Mouse (Mus musculus) lung, postnatal 4 days (tissue): ENCODE data around the gene Rims1.

Experiments used
- DNase-seq, 2 experiments: peaks; one replicate each; pipeline ENCODE4 v3.0.0; 2021

Rims1 gene

DNA sequence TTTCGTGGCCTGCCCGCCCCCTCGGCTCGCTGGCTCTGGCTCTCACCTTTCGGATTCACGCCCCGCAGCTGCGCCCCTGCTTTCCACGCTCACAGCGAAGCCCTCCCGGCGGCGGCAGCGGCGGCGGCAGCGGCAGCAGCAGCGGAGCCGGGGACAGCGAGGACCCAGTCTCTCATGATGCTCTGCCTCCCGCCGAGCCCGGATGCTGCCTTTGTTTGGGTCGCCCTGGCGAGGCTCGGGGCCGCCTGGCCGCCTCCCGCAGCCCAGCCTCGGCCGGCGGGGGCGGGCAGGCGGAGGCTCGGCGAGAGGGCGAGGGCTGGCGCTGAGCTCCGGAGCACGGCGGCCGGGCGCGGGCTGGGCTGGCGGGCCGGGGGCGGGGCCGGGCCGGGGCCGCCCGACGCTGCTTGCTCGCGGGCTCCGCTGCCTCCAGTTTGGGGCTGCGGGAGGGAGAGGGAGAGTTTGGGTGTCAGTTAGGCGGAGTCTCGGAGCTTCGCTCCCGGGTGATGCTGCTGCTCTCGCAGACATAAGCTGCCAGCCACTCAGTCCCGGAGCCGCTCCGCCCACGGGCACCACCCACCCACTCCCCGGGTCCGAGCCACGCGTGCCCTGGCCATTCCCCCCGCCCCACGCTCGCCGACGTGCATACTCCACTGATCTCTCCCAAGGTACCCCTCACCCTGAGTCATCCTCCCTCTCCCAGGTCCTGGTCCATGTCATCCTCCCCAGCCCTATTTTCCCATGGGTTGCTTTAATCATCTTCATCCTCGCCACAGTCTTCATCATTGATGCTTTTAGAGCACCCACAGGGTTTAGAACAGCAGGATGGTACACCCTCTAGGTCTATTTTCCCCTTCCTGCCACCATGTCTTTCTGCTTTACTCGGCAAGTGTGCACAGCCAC, at the start of gene Rims1:
Rims1 (minus strand) TSS at position 269 of the 900 bp plus-strand sequence.
- peak; percentile 44 to 67 for DNase-seq

DNA sequence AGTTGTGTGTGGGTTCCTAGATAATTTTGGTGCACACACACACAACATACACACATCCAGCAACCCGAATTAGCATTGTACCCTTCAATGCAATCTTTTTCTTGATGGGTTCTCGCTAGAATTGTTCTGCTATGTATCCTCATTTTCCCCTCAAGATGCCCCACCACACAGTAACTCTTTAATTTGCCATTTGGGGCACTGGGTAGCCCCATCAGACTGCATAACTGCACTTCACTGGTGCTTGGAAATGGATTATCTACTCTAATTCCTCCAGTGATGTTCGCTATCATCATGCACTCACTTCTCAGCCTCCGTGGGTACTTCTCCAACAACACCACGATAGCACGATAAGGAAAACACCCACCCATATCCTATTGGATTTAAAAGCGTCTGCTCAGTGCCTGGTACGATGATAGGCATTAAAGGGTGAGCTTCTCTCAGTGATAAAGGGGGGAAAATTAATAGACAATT, 867 bp upstream of the Rims1 start:
- no peak for DNase-seq

DNA sequence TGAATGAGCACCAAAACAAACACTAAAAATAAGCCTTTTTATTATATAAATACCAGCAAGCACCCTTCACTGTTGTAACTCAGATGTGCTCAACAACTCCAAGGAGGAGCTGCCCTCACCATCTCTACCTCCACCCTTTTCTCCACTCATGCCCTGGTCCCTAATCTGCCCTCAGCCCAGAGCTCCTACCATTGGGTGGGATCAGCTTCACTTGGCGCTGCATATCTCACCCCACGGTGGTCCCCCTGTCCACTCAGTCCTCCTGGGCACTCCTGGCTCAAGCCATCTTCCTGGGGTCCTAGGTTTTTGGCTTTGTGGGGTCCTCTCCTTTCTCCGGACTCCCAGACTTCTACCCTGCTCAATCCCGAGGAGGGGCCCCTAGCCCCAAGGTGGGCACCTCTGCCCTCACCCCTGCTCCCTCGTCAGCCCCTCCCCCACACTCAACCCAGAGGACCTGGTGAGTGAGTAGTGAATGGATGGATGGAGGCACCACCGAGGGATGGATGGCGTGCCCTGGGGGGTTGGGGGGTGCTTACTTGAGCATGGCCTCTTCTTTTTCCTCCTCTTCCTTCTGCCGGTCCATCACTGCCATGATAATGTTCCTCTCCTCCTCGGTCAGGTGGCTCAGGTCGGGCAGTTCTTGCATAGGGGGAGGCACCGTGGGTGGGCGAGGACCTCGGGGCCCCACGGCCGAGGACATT, 619 bp downstream of the Rims1 start:
- peak in 1 of 2 experiments; percentile 24 for DNase-seq

DNA sequence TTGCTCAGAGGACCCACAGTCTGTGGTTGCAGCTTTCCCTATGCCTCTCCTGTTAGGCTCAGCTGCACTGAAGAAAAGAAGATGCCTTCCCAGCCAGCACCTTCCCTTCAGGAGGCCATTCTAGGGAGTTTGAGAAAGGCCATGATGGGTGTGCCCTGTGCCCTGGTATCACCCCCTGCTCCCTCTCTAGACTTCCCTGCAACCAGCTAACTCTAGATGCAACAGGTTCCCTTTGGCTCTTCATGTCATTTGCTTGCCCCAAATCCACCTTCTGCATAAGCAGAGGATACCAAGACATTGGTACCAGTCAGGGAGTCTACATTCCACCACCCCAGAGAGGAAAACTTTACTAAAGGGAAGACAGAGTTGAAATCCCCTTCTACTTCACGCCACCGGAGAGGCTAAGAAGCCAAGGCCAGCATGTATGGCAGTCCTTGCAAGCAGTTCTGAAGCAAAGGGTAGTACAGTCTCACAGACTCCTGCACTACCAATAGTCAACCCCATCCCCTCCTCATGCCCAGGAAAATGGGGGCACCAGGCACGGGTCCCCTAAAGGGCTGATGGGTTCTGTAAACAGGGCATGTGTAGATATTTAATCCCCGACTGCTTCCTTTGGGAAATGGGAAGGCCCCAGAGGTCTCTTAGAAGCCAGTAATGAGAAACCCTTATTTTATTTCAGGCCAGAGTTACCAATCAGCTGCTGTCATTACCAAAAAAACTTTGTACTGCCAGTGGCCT, 1.5 kb downstream of the Rims1 start:
- DNase-seq, result no peak

DNA sequence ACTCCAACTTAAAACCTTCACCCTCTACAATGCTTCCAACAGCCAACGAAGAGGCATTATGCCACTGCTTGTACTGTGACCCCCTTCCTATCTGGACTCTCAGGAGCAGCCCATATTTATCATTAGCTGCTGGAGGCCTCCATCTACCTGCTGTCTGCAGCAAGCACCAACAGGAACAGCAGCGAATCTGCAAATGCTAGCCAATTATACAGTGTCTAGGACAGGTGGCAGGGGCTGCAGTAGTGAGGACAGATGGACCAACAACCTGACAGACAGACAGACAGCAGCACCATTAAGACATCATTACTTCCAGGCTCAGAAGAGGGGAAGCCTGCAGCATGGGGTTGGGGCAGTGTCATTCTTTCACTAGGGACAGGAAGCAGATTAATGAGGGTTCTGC, 2.3 kb downstream of the Rims1 start:
- no peak for DNase-seq

DNA sequence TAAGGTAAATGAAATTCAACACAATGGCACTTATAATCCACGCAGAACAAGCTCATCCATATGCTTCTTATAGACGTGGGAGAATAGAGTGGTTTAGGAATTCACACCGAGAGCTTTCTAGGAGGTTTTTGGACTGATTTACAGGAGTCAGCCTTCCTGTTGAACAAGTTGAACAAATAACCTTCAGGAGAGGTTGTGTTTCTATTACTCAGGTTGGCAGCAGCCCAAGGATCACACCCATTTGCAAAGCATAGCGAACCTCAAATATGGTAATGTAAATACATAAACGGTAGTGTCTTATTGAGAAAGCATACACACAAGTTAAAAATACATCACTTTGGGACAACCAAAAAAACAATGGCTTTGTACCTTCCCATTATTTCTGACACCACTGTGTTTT, 5.5 kb downstream of the Rims1 start:
- no peak for DNase-seq

DNA sequence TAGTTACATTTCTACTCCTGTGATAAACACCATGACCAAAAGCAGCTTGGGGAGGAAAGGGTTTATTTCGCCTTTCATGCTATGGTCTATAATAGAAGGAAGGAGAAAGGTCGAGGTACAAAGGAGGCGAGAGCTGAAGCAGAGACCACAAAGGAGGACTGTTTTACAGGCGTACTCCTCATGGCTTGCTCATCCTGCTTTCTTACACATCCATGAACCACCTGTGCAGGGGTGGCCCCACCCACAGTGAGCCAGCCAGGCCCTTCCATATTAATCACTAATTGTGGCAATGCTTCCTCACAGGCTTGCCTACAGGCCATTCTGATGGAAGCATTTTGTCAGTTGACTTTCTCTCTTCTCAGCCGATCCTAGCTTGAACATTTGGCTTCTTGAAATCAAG, 8.7 kb downstream of the Rims1 start:
- DNase-seq, result no peak

DNA sequence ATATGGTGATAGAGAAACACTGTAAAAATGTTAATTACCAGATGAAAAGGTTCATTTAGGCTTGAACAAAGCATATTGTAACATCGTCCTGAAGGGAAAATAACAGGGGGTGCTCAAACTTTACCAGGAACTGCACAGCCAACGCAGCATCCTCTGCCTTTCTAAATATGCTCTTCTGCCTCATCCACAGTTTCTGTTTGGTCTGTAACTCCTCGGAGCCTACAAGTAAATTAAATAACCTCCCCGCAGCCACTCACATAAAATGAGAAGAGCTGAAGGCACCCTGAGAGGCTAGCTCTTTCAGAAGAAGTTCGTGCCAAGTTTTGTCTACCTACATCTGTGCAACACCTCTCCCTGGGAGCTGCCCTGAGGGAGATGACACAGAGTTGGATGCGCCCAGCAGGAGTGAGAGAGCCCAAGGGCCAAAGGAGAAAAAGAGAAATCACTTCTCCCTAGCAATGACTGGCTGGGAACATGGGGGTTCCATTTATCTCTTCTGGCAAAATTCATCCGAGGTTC, 16.3 kb downstream of the Rims1 start:
- no peak for DNase-seq

DNA sequence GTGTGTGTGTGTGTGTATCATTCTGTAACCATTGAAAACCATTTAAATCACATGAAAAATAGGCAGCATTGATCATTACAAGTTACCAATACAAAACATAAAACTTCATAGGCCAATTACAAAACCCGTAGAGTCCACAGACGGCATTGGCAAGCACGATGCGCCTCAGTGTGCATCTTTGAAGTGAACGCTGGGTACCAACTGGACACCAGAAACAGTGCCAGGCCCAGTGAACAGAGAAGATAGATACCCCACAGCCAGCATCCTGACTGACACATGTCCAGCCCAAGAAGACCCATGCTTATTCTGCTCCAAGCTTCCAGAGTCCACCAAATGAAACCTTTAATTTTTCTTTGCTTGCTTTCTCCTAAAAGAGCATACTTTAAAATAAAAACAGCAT, 18.2 kb downstream of the Rims1 start:
- DNase-seq, result no peak

DNA sequence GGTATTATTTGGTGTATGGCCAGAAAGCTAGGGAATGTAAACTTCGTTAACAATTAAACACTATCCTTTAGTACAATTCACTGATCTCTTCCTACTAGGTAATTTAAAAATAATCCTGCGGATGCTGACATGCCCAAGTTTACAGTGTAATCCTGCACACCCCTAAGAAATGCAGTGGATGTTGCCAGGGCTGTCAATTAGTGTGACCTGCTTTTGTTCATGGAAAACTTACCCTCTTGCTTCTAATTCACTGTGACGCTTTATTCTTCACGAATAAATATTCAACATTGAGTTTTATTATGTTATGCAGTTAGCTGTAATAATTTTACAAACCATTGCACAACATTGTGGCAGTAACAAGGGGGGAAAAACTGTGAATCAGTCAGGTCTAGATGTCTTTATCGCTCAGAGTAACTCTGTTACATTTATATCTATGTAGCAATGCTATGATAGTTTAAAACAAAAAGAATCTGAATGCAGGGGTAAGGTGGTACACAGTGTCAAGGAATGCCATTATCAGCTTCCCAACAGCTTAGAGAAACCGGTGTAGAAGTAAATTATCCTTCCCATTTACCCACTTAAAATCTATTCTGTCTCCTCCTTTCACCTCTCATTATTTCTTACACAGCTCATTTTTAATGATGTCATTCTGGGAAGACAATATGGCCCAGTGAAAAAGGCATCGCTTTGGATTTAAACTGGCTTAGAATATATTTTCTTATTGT, 35.1 kb downstream of the Rims1 start:
- DNase-seq, result no peak

DNA sequence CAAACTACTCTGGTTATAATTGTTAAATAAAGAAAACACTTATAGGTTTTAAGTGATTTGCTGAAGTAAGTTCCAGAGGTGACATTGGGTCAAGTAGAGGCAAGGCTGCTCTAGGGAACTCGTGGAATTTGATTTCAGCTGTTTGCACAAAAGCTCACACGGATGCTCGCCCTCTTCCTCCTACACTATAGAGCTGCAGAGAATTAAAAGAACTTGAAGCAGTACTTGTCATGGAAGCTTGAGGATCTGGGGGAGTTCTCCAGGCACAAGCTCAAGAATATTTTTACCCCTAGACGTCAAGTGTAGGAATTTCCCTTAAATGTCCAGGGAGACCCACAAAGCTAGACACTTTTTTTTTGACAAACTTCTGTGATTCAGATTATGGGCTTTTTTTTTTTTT, 42.4 kb downstream of the Rims1 start:
- DNase-seq, result no peak

DNA sequence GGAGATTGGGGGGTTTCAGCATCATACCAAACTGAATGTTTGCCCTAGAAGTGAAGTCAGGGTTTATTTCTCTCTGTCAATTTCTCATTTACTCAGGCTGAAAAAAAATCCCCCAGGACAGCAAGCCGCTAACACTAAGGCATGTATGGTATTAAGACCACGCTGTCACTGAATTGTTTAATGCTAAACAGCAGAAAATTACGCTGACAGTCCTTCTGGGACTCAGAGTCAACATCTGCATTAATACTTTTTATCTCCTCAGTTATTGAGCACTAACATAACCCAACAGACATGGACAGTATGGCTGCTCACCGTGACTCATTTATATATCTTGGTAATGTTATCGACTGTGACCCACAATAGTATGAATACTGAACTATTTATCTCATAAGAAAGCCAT, 43.0 kb downstream of the Rims1 start:
- DNase-seq, result no peak

DNA sequence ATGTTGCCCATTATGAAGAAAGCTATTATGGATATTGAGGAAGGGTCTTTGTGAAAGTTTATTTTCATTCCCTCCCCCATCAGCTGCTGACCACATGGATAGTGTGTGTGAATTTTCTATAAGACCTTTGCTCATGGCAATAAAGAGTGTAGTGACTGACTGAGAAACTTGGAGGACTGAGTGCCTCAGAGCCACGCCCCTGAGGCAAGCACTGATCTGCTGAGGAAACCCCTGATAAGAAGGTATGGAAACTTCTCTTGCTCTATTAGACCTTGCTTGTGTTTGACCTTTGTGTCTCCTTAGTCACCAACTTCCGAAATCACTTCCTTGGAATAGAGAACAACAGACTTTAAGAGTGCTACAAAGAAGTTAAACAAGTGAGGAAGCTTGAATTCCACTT, 55.3 kb downstream of the Rims1 start:
- DNase-seq, result no peak

DNA sequence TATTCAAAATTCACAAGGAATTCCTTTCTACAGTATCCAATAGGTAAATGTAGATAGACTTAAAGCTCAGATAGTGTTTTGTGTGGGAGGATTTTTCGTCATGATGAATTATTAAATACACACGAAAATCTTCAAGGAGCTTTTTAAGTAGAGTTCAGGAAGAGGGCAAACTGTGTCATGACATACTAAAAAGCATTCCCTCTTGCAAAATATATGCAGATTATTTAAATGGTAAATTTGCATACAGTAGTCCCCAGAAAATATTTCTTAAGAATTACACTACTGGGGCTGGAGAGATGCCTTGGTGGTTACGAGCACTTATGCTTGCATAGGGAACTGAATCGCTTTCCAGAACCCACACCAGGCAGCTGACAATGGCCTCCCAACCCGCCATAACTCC, 61.1 kb downstream of the Rims1 start:
- no peak for DNase-seq

DNA sequence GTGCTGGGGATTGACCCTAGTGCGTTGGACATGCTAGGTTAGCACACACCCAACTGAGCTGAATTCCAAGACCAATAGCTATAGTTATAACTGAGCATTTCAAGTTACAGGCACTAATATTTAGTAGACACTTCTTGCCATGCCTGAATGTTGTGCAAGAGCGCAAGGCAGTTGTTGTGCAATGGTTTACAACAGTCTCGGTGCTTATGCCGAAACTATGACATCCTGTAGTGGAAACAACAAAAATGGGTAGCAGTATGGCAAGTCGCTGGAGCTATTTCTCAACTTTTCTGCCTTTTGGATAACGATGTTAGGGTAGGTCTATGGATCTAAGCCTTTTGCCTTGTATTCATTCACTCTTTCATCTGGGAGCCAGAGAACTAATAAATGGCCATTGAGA, 68.3 kb downstream of the Rims1 start:
- DNase-seq, result no peak

DNA sequence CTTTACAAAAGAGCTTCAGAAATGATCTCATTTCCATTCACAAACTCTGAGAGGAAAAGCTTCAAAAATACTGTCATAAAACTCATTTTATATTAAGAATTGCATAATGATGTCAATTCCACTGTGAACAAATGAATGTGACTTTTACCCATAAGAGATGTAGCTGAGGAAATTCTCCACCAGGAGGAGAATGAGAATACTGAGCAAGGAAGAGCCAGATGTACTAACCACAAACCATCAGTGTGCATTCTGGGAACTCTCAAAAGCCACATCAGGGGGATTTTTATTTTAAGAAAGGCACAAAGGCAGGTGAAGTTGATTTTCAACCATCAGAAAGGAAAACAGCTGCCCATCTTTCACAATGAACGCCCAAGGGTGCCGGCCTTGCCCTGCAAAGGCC, 71.4 kb downstream of the Rims1 start:
- no peak for DNase-seq

DNA sequence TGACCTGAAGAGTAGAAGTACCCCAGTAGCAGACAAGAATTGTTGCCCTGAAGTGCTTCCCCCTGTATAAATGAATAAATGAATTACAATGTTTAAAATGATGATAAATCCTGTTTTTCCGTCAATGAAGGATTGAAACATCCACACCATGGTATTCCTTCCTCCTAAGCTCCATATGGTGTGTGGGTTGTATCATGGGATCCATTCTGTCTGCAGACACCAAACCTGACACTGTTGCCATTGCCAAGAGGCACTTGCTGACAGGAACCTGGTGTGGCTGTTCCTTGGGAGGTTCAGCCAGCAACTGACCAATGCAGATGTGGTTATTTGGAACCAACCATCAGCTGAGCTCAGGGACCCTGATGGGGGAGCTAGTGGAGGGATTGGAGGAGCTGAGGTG, 72.5 kb downstream of the Rims1 start:
- no peak for DNase-seq

DNA sequence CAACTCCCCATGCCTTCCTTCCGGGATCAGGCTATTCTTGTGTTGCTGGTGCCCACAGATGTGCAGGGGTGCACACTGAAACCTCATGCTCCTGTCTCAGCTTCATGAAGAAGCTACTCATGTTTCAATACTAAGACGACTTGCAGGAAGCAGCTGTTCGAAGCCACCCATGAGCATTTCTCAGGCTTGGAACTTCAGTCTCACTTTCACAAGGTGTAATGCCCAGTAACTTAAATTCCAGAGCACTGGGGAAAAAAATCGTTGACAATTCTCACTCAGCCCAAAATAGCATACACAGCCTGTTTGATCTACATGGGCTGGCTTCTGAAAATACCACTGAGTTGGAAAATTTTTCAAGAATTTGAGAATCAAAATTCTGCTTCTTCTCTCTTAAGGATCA, 77.6 kb downstream of the Rims1 start:
- DNase-seq, result no peak

DNA sequence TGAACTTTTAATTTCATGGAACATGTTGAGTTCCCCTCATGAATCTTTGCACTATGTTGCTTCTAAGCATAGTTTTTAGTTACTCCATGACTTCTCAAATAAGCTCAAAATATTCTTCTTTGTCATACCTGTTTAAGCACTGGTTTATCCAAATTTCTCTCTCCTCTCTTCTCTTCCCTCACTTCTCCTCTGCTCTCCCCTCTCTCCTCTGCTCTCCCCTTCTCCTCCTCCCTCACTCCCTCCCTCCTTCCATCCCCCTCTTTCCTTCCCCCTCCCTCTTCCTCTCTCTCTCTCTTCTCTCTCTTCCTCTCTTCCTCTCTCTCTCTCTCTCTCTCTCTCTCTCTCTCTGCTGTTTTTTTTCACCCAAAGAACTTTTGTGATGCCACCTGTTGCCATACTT, 84.1 kb downstream of the Rims1 start:
- DNase-seq, result no peak

DNA sequence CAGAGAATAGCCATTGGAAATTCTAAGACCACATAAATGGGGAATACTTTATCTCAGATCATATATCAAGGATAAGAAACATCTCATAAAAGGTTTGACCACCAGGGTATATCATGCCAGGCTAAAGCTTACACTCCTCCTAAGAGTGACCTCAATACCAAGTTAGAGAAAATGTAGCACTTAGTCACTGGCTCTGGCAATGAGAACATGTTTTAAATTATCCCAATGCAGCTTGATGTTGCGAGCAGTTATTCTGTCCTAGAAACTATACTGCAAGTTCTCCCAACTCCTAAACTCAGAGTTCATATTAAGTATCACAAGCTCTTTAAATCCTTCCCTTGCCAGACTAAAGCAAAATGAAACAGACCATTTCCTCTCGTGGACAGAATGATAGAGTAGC, 85.1 kb downstream of the Rims1 start:
- DNase-seq, result no peak

DNA sequence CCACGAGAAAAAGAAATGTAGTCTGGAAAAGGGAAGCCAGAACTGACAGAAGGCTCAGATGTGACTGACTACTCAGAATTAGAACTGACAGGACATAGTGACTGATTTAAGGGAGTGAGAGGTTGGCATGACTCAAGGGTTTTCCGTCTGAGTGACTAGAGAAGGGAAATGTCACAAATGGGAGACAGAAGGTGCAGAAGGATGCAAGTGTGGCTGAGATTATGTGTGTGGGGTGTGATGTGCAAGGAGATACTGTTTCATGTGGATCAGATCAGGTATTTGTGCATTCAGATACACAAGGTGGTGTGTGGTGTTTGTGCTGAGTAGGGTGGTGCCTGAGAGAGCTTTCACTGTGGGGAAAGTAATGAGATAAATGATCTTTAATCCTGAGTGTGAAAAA, 96.3 kb downstream of the Rims1 start:
- DNase-seq, result no peak

DNA sequence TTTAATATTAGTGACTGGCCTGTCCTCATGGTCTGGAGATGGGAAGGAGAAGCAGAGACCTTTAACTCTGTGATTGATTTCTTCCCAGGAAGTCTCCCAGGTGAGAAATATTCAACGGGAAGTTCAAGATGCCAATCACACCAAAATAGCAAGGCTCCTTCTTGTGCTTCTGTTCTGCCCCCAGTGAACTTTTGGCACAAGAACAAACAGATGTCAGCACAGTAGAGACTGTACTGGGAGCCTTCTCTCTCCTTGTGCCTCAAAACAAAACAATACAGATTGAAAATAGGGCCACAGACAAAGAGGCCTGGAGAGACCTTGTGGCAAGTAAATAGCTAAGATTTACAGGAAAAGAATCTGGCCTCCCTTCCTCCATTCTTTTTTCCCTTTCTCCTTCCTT, 110.7 kb downstream of the Rims1 start:
- no peak for DNase-seq

DNA sequence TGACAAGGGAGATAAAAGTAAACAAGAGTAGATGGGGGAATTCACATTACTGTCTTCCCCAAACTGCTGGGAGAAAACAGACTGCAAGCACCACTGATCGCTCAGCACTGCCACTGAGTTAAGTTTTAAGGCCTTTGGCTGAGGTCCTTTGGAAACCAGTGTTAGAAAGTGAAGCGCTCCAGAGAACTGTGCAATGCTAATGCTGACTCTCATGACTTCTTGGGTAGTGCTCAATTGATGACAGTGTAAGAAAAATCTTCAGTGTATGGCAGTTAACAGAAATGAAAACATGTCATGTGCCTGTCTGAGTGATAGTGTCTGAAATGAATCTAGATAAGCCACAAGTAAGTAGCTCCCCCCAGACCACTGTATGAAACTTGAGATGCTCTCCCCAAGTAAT, 111.3 kb downstream of the Rims1 start:
- DNase-seq, result no peak
